Mouse (Mus musculus): ENCODE results near the gene Ccdc157.
"Not testable (repeated sequence)": the region's sequence is repeated elsewhere in the genome, so short reads cannot be mapped to it uniquely, and the experiment has no call there.

Ccdc157 gene

DNA sequence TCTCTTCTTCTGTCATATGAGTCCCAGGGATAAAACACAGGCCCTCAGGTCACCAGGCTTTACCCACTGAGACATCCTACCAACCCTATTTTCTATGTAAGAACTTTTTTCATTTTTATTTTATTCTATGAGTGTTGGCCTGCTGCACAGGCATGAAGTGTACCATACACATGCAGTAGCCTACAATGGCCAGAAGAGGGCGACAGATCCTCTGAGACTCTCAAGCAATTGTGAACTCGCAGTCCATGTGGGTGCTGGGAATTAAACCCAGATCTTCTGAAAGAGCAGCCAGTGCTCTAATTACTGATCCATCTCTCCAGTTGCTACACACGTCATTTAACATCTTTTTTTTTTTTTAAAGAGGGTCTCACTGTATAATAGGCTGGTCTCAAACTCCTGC lies 26.6 kb downstream of the Ccdc157 start:
- DNase-seq (ENCODE audit: low spot score in 2 of 2): no peak

GRCm38 (mm10) chr11:4128461-4128860 lies 31.6 kb downstream of the Ccdc157 start:
- DNase-seq (ENCODE audit: low spot score in 2 of 2): not testable (repeated sequence)

DNA sequence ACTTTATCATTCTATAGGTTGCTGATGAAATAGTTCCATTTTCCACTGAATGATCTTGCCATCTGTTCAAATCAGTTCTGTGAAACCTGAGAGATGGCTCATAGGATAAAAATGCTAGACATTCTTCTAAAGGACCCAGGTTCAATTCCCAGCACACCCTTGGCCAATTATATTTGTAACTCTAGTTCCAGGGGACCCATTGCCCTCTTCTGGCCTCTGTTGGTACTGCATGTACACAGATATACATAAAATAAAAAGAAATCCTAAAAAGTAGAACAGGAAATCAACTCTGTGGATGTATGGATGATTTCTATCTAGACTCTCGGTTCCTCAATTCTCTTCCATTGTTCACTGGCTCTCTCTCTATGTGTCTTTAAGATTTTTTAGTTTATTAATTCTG lies 33.0 kb downstream of the Ccdc157 start:
- no peak for DNase-seq (ENCODE audit: low spot score in 2 of 2)

DNA sequence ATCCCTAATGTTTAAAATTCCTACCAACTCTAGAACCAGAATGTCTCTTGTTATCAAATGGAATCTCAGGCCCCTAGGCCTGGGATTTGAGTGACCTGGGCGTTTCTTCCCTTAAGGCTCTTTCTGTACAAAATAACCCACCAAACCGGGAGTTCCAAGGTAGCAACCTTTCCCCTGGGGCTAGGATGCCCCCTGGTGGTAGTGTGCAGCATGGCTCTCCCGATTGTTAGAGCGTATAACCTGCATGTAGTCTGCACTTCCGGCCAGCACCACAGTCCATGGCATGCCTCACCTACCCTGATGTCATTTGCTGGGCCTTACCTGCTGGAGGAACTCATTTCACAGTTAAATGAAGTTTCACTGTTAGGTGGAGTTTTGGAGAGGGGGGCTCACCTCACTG lies 36.2 kb downstream of the Ccdc157 start:
- no peak for DNase-seq (ENCODE audit: low spot score in 2 of 2)

GRCm38 (mm10) chr11:4122742-4123579 lies 37.1 kb downstream of the Ccdc157 start, which contains the start of gene Sec14l2:
Sec14l2 (minus strand) TSS chr11:4123415.
- no peak for DNase-seq (ENCODE audit: low spot score in 2 of 2)

DNA sequence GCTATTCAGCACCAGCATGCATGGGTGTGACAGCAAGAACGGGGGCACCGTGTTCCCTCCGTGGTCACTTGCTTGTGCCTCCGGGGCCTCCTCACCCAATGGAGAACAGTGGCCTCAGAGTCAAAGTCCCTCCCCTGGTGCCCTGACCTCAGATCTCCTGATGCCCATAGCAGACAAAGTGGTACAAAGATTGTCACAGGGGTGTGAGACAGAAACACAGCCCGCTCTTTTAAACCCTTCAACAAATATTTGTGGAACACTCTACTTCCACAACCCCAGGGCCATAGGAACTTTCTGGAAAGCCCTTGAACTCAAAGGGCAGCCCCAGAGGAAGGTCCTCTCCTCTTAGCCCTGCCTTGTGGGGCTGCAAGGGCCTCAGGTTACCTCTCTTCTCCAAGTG lies 37.9 kb downstream of the Ccdc157 start:
- no peak for DNase-seq (ENCODE audit: low spot score in 2 of 2)

- no peak for DNase-seq (ENCODE audit: low spot score in 2 of 2)
These were observed 38.4 kb downstream of the Ccdc157 start for GRCm38 (mm10) chr11:4121691-4122090.

DNA sequence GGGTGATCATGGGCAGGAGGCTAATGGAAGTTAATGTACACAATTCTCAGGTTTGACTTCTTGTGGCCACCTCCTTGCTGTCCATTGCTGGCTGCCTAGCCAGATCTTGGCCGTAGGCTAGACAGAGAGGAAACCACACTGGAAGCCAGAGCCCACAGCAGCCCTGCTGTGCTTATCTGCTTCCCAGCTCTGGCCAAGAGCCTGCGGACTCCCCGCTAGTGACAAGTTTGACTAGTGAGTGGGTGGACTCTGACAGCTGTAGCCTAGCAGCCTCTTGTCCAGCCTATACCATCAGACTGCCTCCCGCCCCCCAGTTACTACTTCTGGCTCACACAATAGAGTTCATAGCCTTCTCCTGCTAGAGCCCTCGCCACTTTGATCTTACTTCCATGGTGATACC lies 40.5 kb downstream of the Ccdc157 start:
- no peak for DNase-seq (ENCODE audit: low spot score in 2 of 2)

GRCm38 (mm10) chr11:4118081-4118921 lies 41.8 kb downstream of the Ccdc157 start:
- peak; percentile 81 to 82 for DNase-seq (ENCODE audit: low spot score in 2 of 2)

DNA sequence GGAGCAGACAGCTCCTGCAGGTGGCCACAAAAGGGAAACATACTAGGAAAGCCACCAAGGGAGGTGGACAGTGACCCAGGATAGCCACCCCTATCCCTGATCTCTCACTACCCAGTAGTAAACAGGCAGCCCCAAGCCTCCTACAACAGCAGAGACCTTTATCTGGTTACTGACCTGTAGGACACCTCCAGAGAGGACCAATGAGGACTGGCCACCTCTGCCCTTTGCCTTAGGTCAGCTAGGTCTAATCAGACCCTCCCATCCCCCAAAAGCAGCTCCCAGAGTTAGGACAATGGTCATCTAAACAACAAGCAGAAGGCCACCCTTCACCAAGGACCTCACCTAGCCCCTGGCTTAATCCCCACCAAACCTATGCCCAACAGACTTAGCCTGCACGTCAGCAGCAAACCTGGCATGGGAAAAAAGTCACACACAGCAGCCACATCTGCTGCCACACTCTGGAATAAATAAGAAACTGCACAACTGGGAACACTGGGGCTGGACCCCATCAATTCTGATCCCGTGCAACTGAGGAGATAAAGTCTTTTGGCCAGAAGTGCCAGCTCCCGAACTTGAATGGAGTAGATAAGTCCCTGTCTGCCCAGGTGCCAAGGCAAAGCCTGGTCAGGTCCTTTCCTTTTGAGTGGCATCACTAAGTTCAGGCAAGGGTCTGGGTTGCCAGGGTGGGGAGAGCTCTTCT lies 42.6 kb downstream of the Ccdc157 start:
- DNase-seq (ENCODE audit: low spot score in 2 of 2): no peak

GRCm38 (mm10) chr11:4116458-4117141 lies 43.5 kb downstream of the Ccdc157 start:
- DNase-seq (ENCODE audit: low spot score in 2 of 2): peak in 1 of 2 experiments; percentile 60

- DNase-seq (ENCODE audit: low spot score in 2 of 2): no peak
These were observed 44.7 kb downstream of the Ccdc157 start for GRCm38 (mm10) chr11:4115407-4115806.

GRCm38 (mm10) chr11:4114541-4114940 lies 45.6 kb downstream of the Ccdc157 start:
- not testable (repeated sequence) for DNase-seq (ENCODE audit: low spot score in 2 of 2)

GRCm38 (mm10) chr11:4113970-4114369 lies 46.1 kb downstream of the Ccdc157 start:
- DNase-seq (ENCODE audit: low spot score in 2 of 2): no peak

DNA sequence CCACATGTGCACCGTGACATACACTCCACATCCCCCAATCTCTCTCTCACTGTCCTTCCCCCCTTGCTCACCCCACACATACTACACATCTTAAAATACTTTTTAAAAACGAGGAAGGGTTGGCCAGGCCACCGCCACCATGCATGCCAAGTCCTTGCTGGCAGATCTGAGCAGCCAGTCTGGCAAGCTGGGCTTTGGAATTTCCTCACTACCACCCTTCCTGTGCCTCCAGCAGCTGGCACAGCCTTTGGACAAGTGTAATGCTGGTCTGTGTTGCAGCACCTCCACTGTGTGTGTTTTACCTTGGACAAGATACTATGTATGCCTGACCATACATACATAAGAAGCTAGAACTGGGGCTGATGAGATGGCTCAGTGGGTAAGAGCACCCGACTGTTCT lies 46.6 kb downstream of the Ccdc157 start:
- DNase-seq (ENCODE audit: low spot score in 2 of 2): peak in 1 of 2 experiments; percentile 47

- DNase-seq (ENCODE audit: low spot score in 2 of 2): no peak
These were observed 47.2 kb downstream of the Ccdc157 start for GRCm38 (mm10) chr11:4112861-4113260.

DNA sequence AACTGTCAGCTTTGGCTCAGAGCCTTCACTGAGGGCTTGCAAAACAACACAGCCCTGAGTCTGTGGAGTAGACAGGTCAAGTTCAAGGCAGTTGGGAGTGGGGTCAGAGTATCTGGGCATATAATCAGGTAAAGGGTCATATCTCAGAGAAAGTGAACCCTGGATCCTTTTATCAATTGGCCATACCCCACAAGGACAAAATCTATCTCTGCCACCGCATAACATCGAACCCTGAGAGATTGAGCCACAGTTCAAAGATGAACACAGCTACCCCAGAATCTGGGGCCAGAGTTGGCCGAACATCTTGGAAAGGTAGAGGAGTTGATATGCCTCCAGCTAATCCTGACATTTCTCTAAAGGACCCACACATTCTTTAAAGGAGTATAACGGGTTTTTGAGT lies 48.1 kb downstream of the Ccdc157 start:
- no peak for DNase-seq (ENCODE audit: low spot score in 2 of 2)

GRCm38 (mm10) chr11:4108691-4109090 lies 51.4 kb downstream of the Ccdc157 start:
- no peak for DNase-seq (ENCODE audit: low spot score in 2 of 2)

DNA sequence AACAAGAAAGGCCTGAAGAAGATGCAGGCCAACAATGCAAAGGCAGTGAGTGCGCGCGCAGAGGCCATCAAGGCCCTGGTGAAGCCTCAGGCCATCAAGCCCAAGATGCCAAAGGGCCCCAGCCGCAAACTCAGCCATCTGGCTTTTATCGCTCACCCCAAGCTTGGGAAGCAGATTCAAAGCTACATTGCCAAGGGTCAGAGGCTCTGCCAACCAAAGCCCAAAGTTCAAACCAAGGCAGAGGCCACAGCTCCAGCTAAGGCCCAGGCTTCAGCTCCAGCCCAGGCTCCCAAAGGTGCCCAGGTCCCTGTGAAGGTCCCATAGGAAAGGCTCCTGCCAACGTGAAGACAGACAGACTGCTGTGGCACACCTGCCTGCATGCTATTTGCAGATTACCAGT lies 52.2 kb downstream of the Ccdc157 start:
- DNase-seq (ENCODE audit: low spot score in 2 of 2): not testable (repeated sequence)

GRCm38 (mm10) chr11:4105444-4105843 lies 54.6 kb downstream of the Ccdc157 start:
- DNase-seq (ENCODE audit: low spot score in 2 of 2): no peak

DNA sequence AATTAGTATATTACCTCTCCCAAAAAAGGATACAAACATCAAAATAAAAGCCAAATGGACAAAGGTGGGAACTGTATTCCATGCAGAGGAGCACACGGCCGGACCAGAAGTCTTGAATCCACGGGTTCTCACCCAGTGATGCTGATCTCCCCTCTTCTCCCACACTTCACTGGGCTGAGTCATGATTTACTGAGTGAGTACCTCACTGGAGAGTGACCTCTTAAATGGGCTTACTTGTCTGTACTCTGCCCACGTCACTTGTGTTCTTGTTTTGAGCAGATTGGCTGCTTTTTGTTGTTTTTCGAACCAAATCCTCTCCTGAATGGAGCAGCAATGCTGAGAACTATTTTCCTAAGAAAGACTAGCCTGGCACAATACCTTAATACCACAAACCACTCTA lies 55.1 kb downstream of the Ccdc157 start:
- no peak for DNase-seq (ENCODE audit: low spot score in 2 of 2)

DNA sequence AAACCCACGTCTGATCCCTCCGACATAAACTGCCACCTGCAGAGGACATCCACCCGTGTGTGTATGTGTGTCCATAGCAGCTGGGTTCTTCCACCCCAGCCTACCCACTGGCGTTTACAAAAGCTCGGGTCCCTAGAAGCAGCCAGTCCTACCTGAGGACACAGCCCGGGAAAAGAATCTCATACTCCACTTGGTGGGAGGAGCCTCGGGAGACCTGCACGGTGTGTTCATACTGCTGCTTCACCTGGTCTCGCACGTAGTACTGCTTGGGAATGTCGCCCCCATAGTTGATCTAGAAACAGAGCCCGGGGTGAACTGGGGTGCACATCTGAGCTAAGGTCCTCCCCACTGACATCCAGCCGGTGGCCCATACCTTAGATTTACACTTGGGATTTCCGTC lies 56.6 kb downstream of the Ccdc157 start:
- DNase-seq (ENCODE audit: low spot score in 2 of 2): no peak

Data from right cerebral cortex, postnatal 10 days (tissue).